15 mouse cellular contexts compared by ENCODE assay signal in the genomic region with DNA sequence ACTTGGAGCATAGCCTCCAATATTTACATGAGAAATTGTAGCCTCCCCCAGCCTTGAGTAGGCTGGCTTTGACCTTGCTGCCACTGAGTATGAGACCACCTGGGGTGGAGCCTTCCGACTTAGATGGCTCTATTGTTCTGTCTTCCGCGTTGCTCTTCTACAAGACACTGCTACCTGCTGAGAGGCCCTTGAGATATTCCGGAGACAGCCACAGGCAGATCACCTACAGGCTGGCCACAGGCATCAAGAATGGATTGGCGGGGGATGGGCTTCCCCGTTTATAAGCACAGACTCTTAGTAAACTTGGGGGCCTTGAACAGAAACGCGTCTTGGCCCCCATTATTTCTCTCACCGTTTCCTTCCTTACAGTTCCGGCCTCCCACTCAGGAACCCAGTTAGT. TPM values are rescaled to one million over a fixed set of nuclear protein-coding genes. Genes with fewer than 3 reads are reported as not detected.
A peak's percentile ranks its signal among the peaks of the same experiment; 100 is the strongest.
DNase-seq lines count a peak whose midpoint lies in the region; ATAC-seq and TF ChIP-seq lines count a peak whose summit lies in the region.
"Not testable (repeated sequence)": the region's sequence is repeated elsewhere in the genome, so short reads cannot be mapped to it uniquely, and the experiment has no call there.
"Had no signal": no experiment of that assay in that cellular context is flagged by ENCODE, and none has a peak within 500 bp of the region (broad histone marks: within the 10 kb centered on the region; RNA-seq: fewer than 3 reads in every experiment).

No protein-coding gene starts in this region.

- DNase-seq in ES-CJ7 (ENCODE audit: low read depth, low spot score) (peak; percentile 99), R1 (ENCODE audit: low read depth, low spot score) (peak; percentile 100), ZHBTc4 (ENCODE audit: low read depth, low spot score) (peak; percentile 98)
- DNase-seq in midbrain, embryonic 14.5 days: peak; percentile 1

- not testable (repeated sequence) for H3K36me3 ChIP-seq in E14TG2a.4 (ENCODE audit: insufficient read depth, low read length); midbrain, embryonic 14.5 days (ENCODE audit: control insufficient read depth, insufficient read depth, low read length)

- H3K9me3 ChIP-seq in E14TG2a.4 (ENCODE audit: low read length): peaks cover 18% of the 10 kb centered on the region
- not testable (repeated sequence) for H3K9me3 ChIP-seq in midbrain, embryonic 14.5 days (ENCODE audit: control insufficient read depth, low read length)

- H3K4me3 ChIP-seq in E14TG2a.4 (replicated peaks; ENCODE audit: low read length): peak overlapping the region; percentile 30; the same call in 1 of the 2 replicates
- not testable (repeated sequence) for H3K4me3 ChIP-seq in midbrain, embryonic 14.5 days (replicated peaks; ENCODE audit: low read depth, low read length)

- not testable (repeated sequence) for H3K9ac ChIP-seq in midbrain, embryonic 14.5 days (replicated peaks; ENCODE audit: low read length)

- not testable (repeated sequence) for H3K27me3 ChIP-seq in E14TG2a.4 (ENCODE audit: insufficient read depth, low read length); midbrain, embryonic 14.5 days (ENCODE audit: control insufficient read depth, insufficient read depth, low read length)

- TF ChIP-seq CTCF in E14TG2a.4 (conservative IDR thresholded peaks at IDR 0.05; ENCODE audit: low read length): not testable (repeated sequence)

- not testable (repeated sequence) for ATAC-seq in midbrain, embryonic 14.5 days (ENCODE audit: low FRiP score, low TSS enrichment)

- not testable (repeated sequence) for H3K27ac ChIP-seq in midbrain, embryonic 14.5 days (replicated peaks; ENCODE audit: low read depth, low read length)

- H3K4me1 ChIP-seq in E14TG2a.4 (replicated peaks; ENCODE audit: low read depth, low read length): peaks cover 59% of the 10 kb centered on the region
- not testable (repeated sequence) for H3K4me1 ChIP-seq in midbrain, embryonic 14.5 days (ENCODE audit: control insufficient read depth, insufficient read depth, low read length)

- H3K4me2 ChIP-seq in midbrain, embryonic 14.5 days (ENCODE audit: low read length): not testable (repeated sequence)

- WGBS in midbrain, embryonic 14.5 days: 18% methylated on average over 10 of the region's 10 CpGs

RNA-seq across cellular contexts. Expression of a gene that starts 18.0 kb away (rescaled TPM):
- 0.31 TPM in 1 of 2 replicates, not detected in the other for polyA plus RNA-seq in midbrain, embryonic 14.5 days (2014; fragmentation: Nextera tagmentation; extraction: Ambion mirVana)
- polyA plus RNA-seq: adrenal gland, adult 2 months; CD4-positive, CD25-positive, alpha-beta regulatory T cell, adult 4 months; embryonic facial prominence, embryonic 11.5 days; erythroblast, embryonic 14.5 days; forebrain, embryonic 10.5 days; forebrain, embryonic 14.5 days; forebrain, embryonic 16.5 days; frontal cortex, adult 2 months; G1E; Patski had no signal

RNA-seq across cellular contexts. Expression of a gene that starts 31.7 kb away (rescaled TPM):
- 78.4 and 102 TPM in 2 replicates for polyA plus RNA-seq in midbrain, embryonic 14.5 days (2014; fragmentation: Nextera tagmentation; extraction: Ambion mirVana)

Comparison
In these comparisons a context has a peak if more than half of its experiments do, and no peak if none do; other contexts are left out.
1. DNase-seq: peak in every context shown above with its lines; median percentile 100 in R1; 99 in ES-CJ7; 98 in ZHBTc4; 1 in midbrain, embryonic 14.5 days.